Mouse (Mus musculus) erythroblast, embryonic 14.5 days (primary cell): Measurements from ENCODE around the gene Dnajb12.

Source experiments
- GATA1 ChIP-seq: IDR thresholded peaks from 2 replicates; pipeline ENCODE4 v1.6.1; 2012; ENCODE audit warnings: low read length, inconsistent platforms, mixed read lengths
- TAL1 ChIP-seq: IDR thresholded peaks from 3 replicates; pipeline ENCODE4 v1.6.1; 2012; ENCODE audit warnings: low read length, inconsistent platforms, mixed read lengths

GRCm38 (mm10) chr10:59932521-59932920 is 53.2 kb downstream of the Dnajb12 start:
- TF ChIP-seq GATA1, result no peak
- no peak for TF ChIP-seq TAL1
